Mouse (Mus musculus) intestine, embryonic 16.5 days (tissue): ENCODE measurements around the gene Smarcc1. TPM values are rescaled to one million over a fixed set of nuclear protein-coding genes. Genes with fewer than 3 reads are reported as not detected.

ENCODE experiments used
- ATAC-seq: fragments of 200-750 bp; cut with Nextera tagmentation; 2 replicates; pipeline ENCODE4 v1.8.0; 2017; ENCODE audit warnings: moderate TSS enrichment, moderate library complexity
- H3K27ac ChIP-seq: fragments of 300-500 bp; sonication (generic); 2 replicates; pipeline ENCODE4 v1.5.1; 2014; ENCODE audit warnings: mild to moderate bottlenecking, low read length
- H3K27me3 ChIP-seq: fragments of 300-500 bp; sonication (generic); replicated peaks from 2 replicates; pipeline ENCODE4 v1.6.1; 2014; ENCODE audit warnings: low read length, control low read depth, mixed read lengths; ENCODE audit not compliant: control insufficient read depth, insufficient read depth
- H3K36me3 ChIP-seq: fragments of 300-500 bp; sonication (generic); 2 replicates; pipeline ENCODE4 v1.6.1; 2014; ENCODE audit warnings: low read length, control low read depth; ENCODE audit not compliant: control insufficient read depth, insufficient read depth
- H3K4me1 ChIP-seq: fragments of 300-500 bp; sonication (generic); 2 replicates; pipeline ENCODE4 v1.6.1; 2014; ENCODE audit warnings: low read length, control low read depth, mixed read lengths; ENCODE audit not compliant: control insufficient read depth, insufficient read depth
- H3K4me2 ChIP-seq: fragments of 300-500 bp; sonication (generic); 2 replicates; pipeline ENCODE4 v1.6.1; 2014; ENCODE audit warnings: low read depth, low read length, control low read depth
- H3K4me3 ChIP-seq: fragments of 300-500 bp; sonication (generic); 2 replicates; pipeline ENCODE4 v1.5.1; 2014; ENCODE audit warnings: mild to moderate bottlenecking, low read length
- H3K9ac ChIP-seq: fragments of 300-500 bp; sonication (generic); 2 replicates; pipeline ENCODE4 v1.6.1; 2014; ENCODE audit warnings: low read depth, low read length
- H3K9me3 ChIP-seq: fragments of 300-500 bp; sonication (generic); 2 replicates; pipeline ENCODE4 v1.6.1; 2016; ENCODE audit warnings: low read length, control low read depth; ENCODE audit not compliant: control insufficient read depth
- WGBS: fragments of 180-500 bp; shearing (Covaris S2); extraction: QIAGEN DNeasy Blood & Tissue Kit; methylation state at CpG from one replicate; pipeline ENCODE4 v1.1.7; 2014; 5-methylcytosine and 5-hydroxymethylcytosine counted together
- polyA plus RNA-seq: library from polyadenylated mRNA; unstranded; fragments of >200 nt; fragmentation: Nextera tagmentation; extraction: Ambion mirVana; gene quantifications from 2 replicates; pipeline ENCODE4 v1.2.1, GENCODE M21; 2015

The Smarcc1 gene
- polyA plus RNA-seq, 1 experiment from 2014 or later: 60.8 TPM

- Histone ChIP-seq H3K27me3 (no peaks in the 10 kb centered on the region), H3K4me2 (no peak overlapping the region), H3K9ac (no peak overlapping the region), H3K27ac (no peak overlapping the region), H3K36me3 (peaks cover 18% of the 10 kb centered on the region), H3K9me3 (no peaks in the 10 kb centered on the region), H3K4me3 (no peak overlapping the region), H3K4me1 (no peaks in the 10 kb centered on the region)
- 92% methylated on average over 3 of the region's 3 CpGs for WGBS
- ATAC-seq: no peak
Measured at GRCm38 (mm10) chr9:110208967-110209366, 91.5 kb downstream of the Smarcc1 start.

- no peaks in the 10 kb centered on the region for H3K9me3 ChIP-seq
- H3K4me1 ChIP-seq: no peaks in the 10 kb centered on the region
- no peak overlapping the region for H3K9ac ChIP-seq
- peaks cover 7% of the 10 kb centered on the region for H3K36me3 ChIP-seq
- no peak overlapping the region for H3K27ac ChIP-seq
- H3K4me3 ChIP-seq: no peak overlapping the region
- no peaks in the 10 kb centered on the region for H3K27me3 ChIP-seq
- H3K4me2 ChIP-seq: no peak overlapping the region
- 89% methylated on average over 4 of the region's 4 CpGs for WGBS
- no peak for ATAC-seq
Measured at GRCm38 (mm10) chr9:110224273-110224672, 106.8 kb downstream of the Smarcc1 start.

- Histone ChIP-seq H3K4me2 (no peak overlapping the region), H3K36me3 (peaks cover 7% of the 10 kb centered on the region)
- 91% methylated on average over 4 of the region's 4 CpGs for WGBS
Measured at GRCm38 (mm10) chr9:110226191-110226590, 108.7 kb downstream of the Smarcc1 start.

GRCm38 (mm10) chr9:110228671-110229070, 111.2 kb downstream of the Smarcc1 start:
- no peaks in the 10 kb centered on the region for H3K9me3 ChIP-seq
- H3K27me3 ChIP-seq: no peaks in the 10 kb centered on the region
- ATAC-seq: no peak
- H3K4me3 ChIP-seq: no peak overlapping the region
- H3K27ac ChIP-seq: no peak overlapping the region
- H3K36me3 ChIP-seq: no peaks in the 10 kb centered on the region; the same call in 1 of the 2 replicates
- H3K9ac ChIP-seq: no peak overlapping the region
- no peak overlapping the region for H3K4me2 ChIP-seq
- WGBS: 87% methylated on average over 6 of the region's 6 CpGs
- H3K4me1 ChIP-seq: no peaks in the 10 kb centered on the region

More at GRCm38 (mm10) chr9:110226191-110226590, 108.7 kb downstream of the Smarcc1 start:
- Histone ChIP-seq H3K27me3 (no peaks in the 10 kb centered on the region), H3K9me3 (no peaks in the 10 kb centered on the region), H3K27ac (no peak overlapping the region), H3K4me3 (no peak overlapping the region), H3K9ac (no peak overlapping the region), H3K4me1 (no peaks in the 10 kb centered on the region)
- no peak for ATAC-seq

GRCm38 (mm10) chr9:110229112-110229511, 111.6 kb downstream of the Smarcc1 start:
- no peak for ATAC-seq
- no peak overlapping the region for H3K9ac ChIP-seq
- no peaks in the 10 kb centered on the region for H3K4me1 ChIP-seq
- H3K27ac ChIP-seq: no peak overlapping the region
- WGBS: 96% methylated on average over 1 of the region's 1 CpGs
- H3K4me2 ChIP-seq: no peak overlapping the region
- H3K36me3 ChIP-seq: no peaks in the 10 kb centered on the region
- H3K27me3 ChIP-seq: no peaks in the 10 kb centered on the region
- H3K4me3 ChIP-seq: no peak overlapping the region
- H3K9me3 ChIP-seq: no peaks in the 10 kb centered on the region

- no peak for ATAC-seq
- Histone ChIP-seq H3K9ac (no peak overlapping the region), H3K36me3 (no peaks in the 10 kb centered on the region), H3K4me3 (no peak overlapping the region), H3K9me3 (no peaks in the 10 kb centered on the region), H3K27ac (no peak overlapping the region), H3K27me3 (no peaks in the 10 kb centered on the region), H3K4me2 (no peak overlapping the region), H3K4me1 (no peaks in the 10 kb centered on the region)
- WGBS: 80% methylated on average over 10 of the region's 10 CpGs
Measured at GRCm38 (mm10) chr9:110229566-110230248, 112.2 kb downstream of the Smarcc1 start.

GRCm38 (mm10) chr9:110230395-110231071, 113.0 kb downstream of the Smarcc1 start:
- Histone ChIP-seq H3K9ac (no peak overlapping the region), H3K36me3 (peaks cover 8% of the 10 kb centered on the region), H3K4me1 (no peaks in the 10 kb centered on the region), H3K27ac (no peak overlapping the region), H3K4me2 (no peak overlapping the region), H3K9me3 (no peaks in the 10 kb centered on the region), H3K27me3 (no peaks in the 10 kb centered on the region), H3K4me3 (no peak overlapping the region)
- WGBS: 84% methylated on average over 16 of the region's 16 CpGs
- no peak for ATAC-seq

GRCm38 (mm10) chr9:110234962-110235361, 117.5 kb downstream of the Smarcc1 start:
- 95% methylated on average over 6 of the region's 6 CpGs for WGBS
- no peak overlapping the region for H3K4me2 ChIP-seq
- H3K4me3 ChIP-seq: no peak overlapping the region
- H3K36me3 ChIP-seq: peaks cover 16% of the 10 kb centered on the region
- no peak for ATAC-seq
- H3K4me1 ChIP-seq: no peaks in the 10 kb centered on the region
- no peak overlapping the region for H3K9ac ChIP-seq
- no peaks in the 10 kb centered on the region for H3K27me3 ChIP-seq
- no peak overlapping the region for H3K27ac ChIP-seq
- no peaks in the 10 kb centered on the region for H3K9me3 ChIP-seq

- 89% methylated on average over 7 of the region's 7 CpGs for WGBS
- H3K27me3 ChIP-seq: peaks cover 4% of the 10 kb centered on the region; the same call in 1 of the 2 replicates
- peak within 1 kb of the TSS; percentile 74; the same call in 1 of the 2 replicates for H3K4me3 ChIP-seq
- no peak within 1 kb of the TSS for H3K9ac ChIP-seq
- 0 out of 2 replicates have a peak, but pooled peaks cover 8% of the 10 kb centered on the region for H3K36me3 ChIP-seq
- H3K4me1 ChIP-seq: peaks cover 11% of the 10 kb centered on the region
- H3K9me3 ChIP-seq: no peaks in the 10 kb centered on the region
- H3K27ac ChIP-seq: no peak within 1 kb of the TSS
- H3K4me2 ChIP-seq: peak within 1 kb of the TSS; percentile 99
- ATAC-seq: no peak
Measured at GRCm38 (mm10) chr9:110243221-110243833, 125.8 kb downstream of the Smarcc1 start, which contains the start of gene Cspg5. Cspg5 (plus strand) TSS chr9:110243783.
